Comparison of ENCODE assay signal across 8 mouse cellular contexts in genomic region chr19:46587823-46588508, GRCm38 (mm10). TPM values are rescaled to one million over a fixed set of nuclear protein-coding genes. Genes with fewer than 3 reads are reported as not detected.
DNase-seq lines count a peak whose midpoint lies in the region; ATAC-seq lines count a peak whose summit lies in the region.

No protein-coding gene starts in this region.

- H3K9me3 ChIP-seq in heart, embryonic 11.5 days (replicated peaks; ENCODE audit: control insufficient read depth, low read length) = no peaks in the 10 kb centered on the region
- H3K9me3 ChIP-seq in limb, embryonic 15.5 days = no peaks in the 10 kb centered on the region

- WGBS in heart, embryonic 11.5 days (ENCODE audit: insufficient replicate concordance) = 63% methylated on average over 13 of the region's 13 CpGs
- 57% methylated on average over 13 of the region's 13 CpGs for WGBS in limb, embryonic 15.5 days

- ATAC-seq in heart, embryonic 11.5 days (replicated peaks; ENCODE audit: insufficient number of reproducible peaks, low FRiP score, low TSS enrichment) = no peak
- ATAC-seq in granulocyte monocyte progenitor cell, adult 5-6 weeks (replicated peaks; ENCODE audit: poor library complexity, severe bottlenecking) = peak; percentile 90
- peak; percentile 57; the same call in 1 of the 2 replicates for ATAC-seq in limb, embryonic 15.5 days (ENCODE audit: insufficient number of reproducible peaks, low FRiP score, low TSS enrichment, low read depth)

- no peaks in the 10 kb centered on the region for H3K27me3 ChIP-seq in heart, embryonic 11.5 days (ENCODE audit: control insufficient read depth, insufficient read depth, low read length)
- H3K27me3 ChIP-seq in limb, embryonic 15.5 days = no peaks in the 10 kb centered on the region

- no peak overlapping the region for H3K9ac ChIP-seq in heart, embryonic 11.5 days (ENCODE audit: low read depth, low read length)
- H3K9ac ChIP-seq in limb, embryonic 15.5 days = no peak overlapping the region

- H3K4me3 ChIP-seq in heart, embryonic 11.5 days (ENCODE audit: low read depth, low read length) = no peak overlapping the region
- H3K4me3 ChIP-seq in limb, embryonic 15.5 days = no peak overlapping the region

- 0 out of 2 replicates have a peak, but pooled peaks cover 2% of the 10 kb centered on the region for H3K4me1 ChIP-seq in heart, embryonic 11.5 days (ENCODE audit: control insufficient read depth, insufficient read depth, low read length)
- no peaks in the 10 kb centered on the region for H3K4me1 ChIP-seq in limb, embryonic 15.5 days

- H3K27ac ChIP-seq in heart, embryonic 11.5 days (ENCODE audit: low read depth, low read length) = no peak overlapping the region
- no peak overlapping the region for H3K27ac ChIP-seq in limb, embryonic 15.5 days

- peaks cover 6% of the 10 kb centered on the region; the same call in 1 of the 2 replicates for H3K36me3 ChIP-seq in heart, embryonic 11.5 days (ENCODE audit: control insufficient read depth, insufficient read depth, low read length)
- peaks cover 74% of the 10 kb centered on the region for H3K36me3 ChIP-seq in limb, embryonic 15.5 days

- no peak overlapping the region for H3K4me2 ChIP-seq in heart, embryonic 11.5 days
- H3K4me2 ChIP-seq in limb, embryonic 15.5 days = no peak overlapping the region

- peak; percentile 96 for DNase-seq in heart, adult 11 months
- peak; percentile 68 for DNase-seq in embryo, embryonic 11.5 days (ENCODE audit: low read depth, low spot score)
- peak; percentile 88 for DNase-seq in kidney, adult 9 months
- DNase-seq in monocyte, adult 2 months (ENCODE audit: low read depth in 1 of 2, low spot score in 2 of 2) = peak; percentile 40 to 69
- DNase-seq in spleen, postnatal 14 days (ENCODE audit: low spot score in 2 of 2) = peak; percentile 54 to 79

RNA-seq across cellular contexts. Expression of gene Wbp1l, which starts 10.9 kb away (rescaled TPM):
- polyA plus RNA-seq in heart, embryonic 11.5 days (2014; fragmentation: Nextera tagmentation; extraction: Ambion mirVana) = 41.5 and 45.9 TPM in 2 replicates
- total RNA-seq in granulocyte monocyte progenitor cell, adult 5-6 weeks (2014; fragmentation: Nextera tagmentation) = 19.7 and 25.6 TPM in 2 replicates
- total RNA-seq in granulocyte monocyte progenitor cell, adult 5-6 weeks (2017) = 20.2 and 23.5 TPM in 2 replicates
- 53.4 and 59.3 TPM in 2 replicates for polyA plus RNA-seq in limb, embryonic 15.5 days (2015; fragmentation: Nextera tagmentation; extraction: Ambion mirVana)

RNA-seq across cellular contexts. Expression of gene Sfxn2, which starts 14.8 kb away (rescaled TPM):
- polyA plus RNA-seq in heart, embryonic 11.5 days (2014; fragmentation: Nextera tagmentation; extraction: Ambion mirVana) = 8.1 and 10.5 TPM in 2 replicates
- total RNA-seq in granulocyte monocyte progenitor cell, adult 5-6 weeks (2014; fragmentation: Nextera tagmentation) = 11.8 and 16.3 TPM in 2 replicates
- total RNA-seq in granulocyte monocyte progenitor cell, adult 5-6 weeks (2017) = 8.7 and 10.9 TPM in 2 replicates
- polyA plus RNA-seq in limb, embryonic 15.5 days (2015; fragmentation: Nextera tagmentation; extraction: Ambion mirVana) = 22.3 and 23.5 TPM in 2 replicates

RNA-seq across cellular contexts. Expression of gene Arl3, which starts 15.0 kb away (rescaled TPM):
- 67.5 and 83.5 TPM in 2 replicates for polyA plus RNA-seq in heart, embryonic 11.5 days (2014; fragmentation: Nextera tagmentation; extraction: Ambion mirVana)
- total RNA-seq in granulocyte monocyte progenitor cell, adult 5-6 weeks (2014; fragmentation: Nextera tagmentation) = 9.9 and 23.4 TPM in 2 replicates
- total RNA-seq in granulocyte monocyte progenitor cell, adult 5-6 weeks (2017) = 13.9 and 14.3 TPM in 2 replicates
- 127 and 138 TPM in 2 replicates for polyA plus RNA-seq in limb, embryonic 15.5 days (2015; fragmentation: Nextera tagmentation; extraction: Ambion mirVana)
